11 mouse cellular contexts compared by ENCODE assay signal in the genomic region with DNA sequence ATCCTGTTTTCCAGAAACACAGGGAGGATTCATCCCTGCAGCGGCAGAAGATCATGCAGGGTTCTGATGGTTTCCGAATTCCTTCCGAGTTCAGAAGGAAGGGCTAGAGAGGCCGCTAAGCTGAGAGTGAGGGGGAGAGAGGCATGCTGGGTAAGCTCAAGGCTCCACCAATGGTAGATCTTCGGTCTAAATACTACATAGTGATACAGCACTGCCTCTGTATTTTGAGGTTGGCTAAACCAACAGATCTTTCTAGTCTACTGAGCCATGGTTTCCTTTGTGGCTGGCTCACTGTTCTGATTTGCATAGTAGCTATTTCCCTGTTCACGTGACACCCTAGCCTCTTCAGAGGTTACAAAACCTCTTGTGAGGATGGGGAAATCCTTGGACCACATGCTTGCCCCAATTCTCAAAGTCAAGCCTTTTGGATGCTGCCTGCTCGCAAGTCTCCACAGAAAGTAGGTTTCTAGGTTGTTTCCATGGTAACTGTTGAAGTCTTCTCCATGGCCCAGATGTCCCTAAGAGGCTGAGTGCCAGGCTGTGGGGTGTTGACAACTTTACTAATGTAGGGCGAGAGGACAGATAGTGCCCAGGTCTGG. TPM values are rescaled to one million over a fixed set of nuclear protein-coding genes. Genes with fewer than 3 reads are reported as not detected.
A peak's percentile ranks its signal among the peaks of the same experiment; 100 is the strongest.
DNase-seq lines count a peak whose midpoint lies in the region; ATAC-seq and TF ChIP-seq lines count a peak whose summit lies in the region.
"Had no signal": no experiment of that assay in that cellular context is flagged by ENCODE, and none has a peak within 500 bp of the region (broad histone marks: within the 10 kb centered on the region; RNA-seq: fewer than 3 reads in every experiment).

No protein-coding gene starts in this region.

- no peak for ATAC-seq in midbrain, embryonic 14.5 days (ENCODE audit: low FRiP score, low TSS enrichment)

- no peaks in the 10 kb centered on the region for H3K9me3 ChIP-seq in midbrain, embryonic 14.5 days (ENCODE audit: control insufficient read depth, low read length)
- H3K9me3 ChIP-seq in midbrain, embryonic 10.5 days (replicated peaks), result no peaks in the 10 kb centered on the region
- H3K9me3 ChIP-seq: liver, embryonic 15.5 days; neural tube, embryonic 13.5 days had no signal

- no peak for TF ChIP-seq POLR2A in kidney, adult 2 months (IDR thresholded peaks at IDR 0.05; ENCODE audit: low read depth, low read length)

- DNase-seq in midbrain, embryonic 14.5 days, result peak; percentile 15
- DNase-seq in midbrain, embryonic 10.5 days (ENCODE audit: low spot score), result no peak
- DNase-seq in cerebellum, postnatal 10 days, result peak; percentile 70 to 73
- peak; percentile 28 to 52 for DNase-seq in left cerebral cortex, adult 2 months (ENCODE audit: extremely low spot score in 1 of 2, low spot score in 2 of 2)
- DNase-seq in thymus, postnatal 0 days (ENCODE audit: low spot score), result peak; percentile 74
- DNase-seq in ovary, postnatal 36 days (ENCODE audit: low spot score), result no peak
- no peak for DNase-seq in kidney, adult 11 months
- no peak for DNase-seq in kidney, adult 2 months

- H3K9ac ChIP-seq in midbrain, embryonic 14.5 days (replicated peaks; ENCODE audit: low read length), result no peak overlapping the region
- H3K9ac ChIP-seq: liver, embryonic 15.5 days; neural tube, embryonic 13.5 days had no signal

- no peak overlapping the region for H3K4me2 ChIP-seq in midbrain, embryonic 14.5 days (ENCODE audit: low read length)
- H3K4me2 ChIP-seq: liver, embryonic 15.5 days; neural tube, embryonic 13.5 days had no signal

- TF ChIP-seq CTCF in left cerebral cortex, adult 2 months (IDR thresholded peaks at IDR 0.05), result no peak
- TF ChIP-seq CTCF in kidney, adult 2 months (conservative IDR thresholded peaks at IDR 0.05; ENCODE audit: insufficient read depth, insufficient read length, low read depth, low read length), result no peak

- no peaks in the 10 kb centered on the region for H3K4me1 ChIP-seq in midbrain, embryonic 14.5 days (ENCODE audit: control insufficient read depth, insufficient read depth, low read length)
- no peaks in the 10 kb centered on the region for H3K4me1 ChIP-seq in midbrain, embryonic 10.5 days
- H3K4me1 ChIP-seq in kidney, adult 2 months (ENCODE audit: control insufficient read depth, insufficient read depth, low read length), result no peaks in the 10 kb centered on the region
- H3K4me1 ChIP-seq: liver, embryonic 15.5 days; neural tube, embryonic 13.5 days had no signal

- H3K27me3 ChIP-seq in midbrain, embryonic 14.5 days (ENCODE audit: control insufficient read depth, insufficient read depth, low read length), result no peaks in the 10 kb centered on the region
- no peaks in the 10 kb centered on the region for H3K27me3 ChIP-seq in midbrain, embryonic 10.5 days (ENCODE audit: low read depth, poor library complexity, severe bottlenecking)
- H3K27me3 ChIP-seq in kidney, adult 2 months (replicated peaks; ENCODE audit: control insufficient read depth, insufficient read depth, low read length), result no peaks in the 10 kb centered on the region
- H3K27me3 ChIP-seq: liver, embryonic 15.5 days; neural tube, embryonic 13.5 days had no signal

- no peak overlapping the region for H3K27ac ChIP-seq in midbrain, embryonic 14.5 days (replicated peaks; ENCODE audit: low read depth, low read length)
- no peak overlapping the region for H3K27ac ChIP-seq in midbrain, embryonic 10.5 days (replicated peaks)
- peak overlapping the region; percentile 16; the same call in 1 of the 2 replicates for H3K27ac ChIP-seq in left cerebral cortex, adult 2 months
- H3K27ac ChIP-seq in kidney, adult 2 months (ENCODE audit: insufficient read depth, low read depth, low read length), result no peak overlapping the region
- H3K27ac ChIP-seq: liver, embryonic 15.5 days; neural tube, embryonic 13.5 days had no signal

- intact Hi-C loops in left cerebral cortex, adult 2 months (cut with DNase I), result no loop called here

- 86% methylated on average over 8 of the region's 8 CpGs for WGBS in midbrain, embryonic 14.5 days
- WGBS in midbrain, embryonic 10.5 days, result 87% methylated on average over 8 of the region's 8 CpGs
- 85% methylated on average over 8 of the region's 8 CpGs for WGBS in kidney, adult 2 months

- H3K4me3 ChIP-seq in midbrain, embryonic 14.5 days (replicated peaks; ENCODE audit: low read depth, low read length), result no peak overlapping the region
- H3K4me3 ChIP-seq in midbrain, embryonic 10.5 days, result no peak overlapping the region
- H3K4me3 ChIP-seq in left cerebral cortex, adult 2 months, result no peak overlapping the region
- H3K4me3 ChIP-seq in kidney, adult 2 months (ENCODE audit: insufficient read depth, low read depth, low read length), result no peak overlapping the region
- H3K4me3 ChIP-seq: liver, embryonic 15.5 days; neural tube, embryonic 13.5 days had no signal

- no peaks in the 10 kb centered on the region for H3K36me3 ChIP-seq in midbrain, embryonic 14.5 days (ENCODE audit: control insufficient read depth, insufficient read depth, low read length)
- H3K36me3 ChIP-seq in midbrain, embryonic 10.5 days, result no peaks in the 10 kb centered on the region
- H3K36me3 ChIP-seq in kidney, adult 2 months (ENCODE audit: control insufficient read depth, insufficient read depth, low read length), result no peaks in the 10 kb centered on the region
- H3K36me3 ChIP-seq: liver, embryonic 15.5 days; neural tube, embryonic 13.5 days had no signal

RNA-seq across cellular contexts. Expression of a gene that starts 4.8 kb away (rescaled TPM):
- 0.17 and 0.26 TPM in 2 replicates for polyA plus RNA-seq in midbrain, embryonic 14.5 days (2014; fragmentation: Nextera tagmentation; extraction: Ambion mirVana)
- 0.21 and 0.32 TPM in 2 replicates for polyA plus RNA-seq in midbrain, embryonic 10.5 days (2016; fragmentation: Nextera tagmentation; extraction: Ambion mirVana)
- not detected for total RNA-seq in left cerebral cortex, adult 2 months (2021)
- polyA plus RNA-seq in thymus, postnatal 0 days (2015; fragmentation: Nextera tagmentation; extraction: Ambion mirVana), result 0.27 and 0.30 TPM in 2 replicates
- 0.05 TPM in 1 of 2 replicates, not detected in the other for polyA plus RNA-seq in kidney, adult 2 months (2012; rRNA removed)
- total RNA-seq: hematopoietic stem cell, adult 5-6 weeks had no signal
- polyA plus RNA-seq: liver, embryonic 15.5 days had no signal

RNA-seq across cellular contexts. Expression of a gene that starts 19.0 kb away (rescaled TPM):
- not detected in 2 replicates for polyA plus RNA-seq in midbrain, embryonic 14.5 days (2014; fragmentation: Nextera tagmentation; extraction: Ambion mirVana)
- not detected in 2 replicates for polyA plus RNA-seq in midbrain, embryonic 10.5 days (2016; fragmentation: Nextera tagmentation; extraction: Ambion mirVana)
- not detected for total RNA-seq in left cerebral cortex, adult 2 months (2021)
- 0.09 and 0.23 TPM in 2 replicates for polyA plus RNA-seq in thymus, postnatal 0 days (2015; fragmentation: Nextera tagmentation; extraction: Ambion mirVana)
- polyA plus RNA-seq in kidney, adult 2 months (2012; rRNA removed), result not detected in 2 replicates
- total RNA-seq: hematopoietic stem cell, adult 5-6 weeks had no signal
- polyA plus RNA-seq: liver, embryonic 15.5 days had no signal

RNA-seq across cellular contexts. Expression of a gene that starts 19.2 kb away (rescaled TPM):
- 33.8 and 37.9 TPM in 2 replicates for polyA plus RNA-seq in midbrain, embryonic 14.5 days (2014; fragmentation: Nextera tagmentation; extraction: Ambion mirVana)
- 24.0 and 27.6 TPM in 2 replicates for polyA plus RNA-seq in midbrain, embryonic 10.5 days (2016; fragmentation: Nextera tagmentation; extraction: Ambion mirVana)
- 10 to 100 TPM in 1 of 2 experiments, 1 to 10 TPM in 1; 9.6 to 10.1 TPM for total RNA-seq in left cerebral cortex, adult 2 months (2021)
- polyA plus RNA-seq in thymus, postnatal 0 days (2015; fragmentation: Nextera tagmentation; extraction: Ambion mirVana), result 44.9 and 47.3 TPM in 2 replicates
- 2.4 and 3.1 TPM in 2 replicates for polyA plus RNA-seq in kidney, adult 2 months (2012; rRNA removed)
- total RNA-seq: hematopoietic stem cell, adult 5-6 weeks had no signal

RNA-seq across cellular contexts. Expression of a gene that starts 32.2 kb away (rescaled TPM):
- 0.28 and 0.51 TPM in 2 replicates for polyA plus RNA-seq in midbrain, embryonic 14.5 days (2014; fragmentation: Nextera tagmentation; extraction: Ambion mirVana)
- polyA plus RNA-seq in midbrain, embryonic 10.5 days (2016; fragmentation: Nextera tagmentation; extraction: Ambion mirVana), result 0.21 and 0.60 TPM in 2 replicates
- not detected for total RNA-seq in left cerebral cortex, adult 2 months (2021)
- not detected in 2 replicates for polyA plus RNA-seq in thymus, postnatal 0 days (2015; fragmentation: Nextera tagmentation; extraction: Ambion mirVana)
- polyA plus RNA-seq in kidney, adult 2 months (2012; rRNA removed), result not detected in 2 replicates
- total RNA-seq: hematopoietic stem cell, adult 5-6 weeks had no signal
- polyA plus RNA-seq: liver, embryonic 15.5 days had no signal

RNA-seq across cellular contexts. Expression of a gene that starts 47.2 kb away (rescaled TPM):
- 0.11 TPM in 1 of 2 replicates, not detected in the other for polyA plus RNA-seq in midbrain, embryonic 14.5 days (2014; fragmentation: Nextera tagmentation; extraction: Ambion mirVana)
- polyA plus RNA-seq in midbrain, embryonic 10.5 days (2016; fragmentation: Nextera tagmentation; extraction: Ambion mirVana), result not detected in 2 replicates
- total RNA-seq in left cerebral cortex, adult 2 months (2021), result not detected
- 0.35 and 0.39 TPM in 2 replicates for polyA plus RNA-seq in thymus, postnatal 0 days (2015; fragmentation: Nextera tagmentation; extraction: Ambion mirVana)
- 0.03 TPM in 1 of 2 replicates, not detected in the other for polyA plus RNA-seq in kidney, adult 2 months (2012; rRNA removed)
- total RNA-seq: hematopoietic stem cell, adult 5-6 weeks had no signal
- polyA plus RNA-seq: liver, embryonic 15.5 days had no signal

Comparison
In these comparisons a context has a peak if more than half of its experiments do, and no peak if none do; other contexts are left out.
1. DNase-seq: peak in midbrain, embryonic 14.5 days (single experiment), cerebellum, postnatal 10 days (2 of 2), left cerebral cortex, adult 2 months (2 of 2) and thymus, postnatal 0 days (single experiment); none in midbrain, embryonic 10.5 days (single experiment), ovary, postnatal 36 days (single experiment), kidney, adult 11 months (single experiment) and kidney, adult 2 months (single experiment).